Mouse (Mus musculus) CH12.LX (cell line): ENCODE data around the gene Ttll11. TPM values are rescaled to one million over a fixed set of nuclear protein-coding genes. Genes with fewer than 3 reads are reported as not detected.

Source experiments
- DNase-seq: peaks from one replicate; pipeline ENCODE4 v3.0.0-alpha.2; 2013; ENCODE audit errors: extremely low read depth
- H3K27ac ChIP-seq: 2 replicates; pipeline ENCODE4 v1.5.1; 2012; ENCODE audit warnings: low read depth, mild to moderate bottlenecking, control low read depth, moderate library complexity; ENCODE audit not compliant: insufficient read depth
- H3K27me3 ChIP-seq: replicated peaks from 2 replicates; pipeline ENCODE3; 2012; ENCODE audit warnings: inconsistent platforms
- H3K36me3 ChIP-seq, 2 experiments: replicated peaks in 1 of 2; 2 replicates each; pipeline versions ENCODE3 to v1.6.1; 2012; ENCODE audit warnings: inconsistent platforms in 1 of 2, low read length in 1 of 2, mild to moderate bottlenecking in 1 of 2, mixed read lengths in 1 of 2, moderate library complexity in 1 of 2; ENCODE audit not compliant: control insufficient read depth in 1 of 2, insufficient read depth in 1 of 2
- H3K4me1 ChIP-seq, 2 experiments: 2 replicates each; pipeline ENCODE4 v1.6.1; 2012; ENCODE audit warnings: inconsistent platforms in 1 of 2, moderate library complexity in 1 of 2; ENCODE audit not compliant: insufficient read depth in 2 of 2, control insufficient read depth in 1 of 2
- H3K4me2 ChIP-seq: 2 replicates; pipeline ENCODE4 v1.6.1; 2012; ENCODE audit warnings: low read depth, mild to moderate bottlenecking, control low read depth; ENCODE audit not compliant: poor library complexity, insufficient read depth, severe bottlenecking
- H3K4me3 ChIP-seq, 3 experiments: fragments of 150-350 bp in 1 of 3; sonication (generic) in 1 of 3; replicated peaks in 1 of 3; 2 replicates each; pipeline versions ENCODE3 to v1.5.1; 2011 to 2012; ENCODE audit warnings: low read depth in 2 of 3, low read length in 2 of 3, mild to moderate bottlenecking in 2 of 3, moderate library complexity in 2 of 3, control low read depth in 1 of 3, improper control_type of control experiment in 1 of 3, inconsistent platforms in 1 of 3, mixed read lengths in 1 of 3; ENCODE audit not compliant: poor library complexity in 1 of 3
- H3K79me2 ChIP-seq: replicated peaks from 2 replicates; pipeline ENCODE4 v1.6.1; 2012; ENCODE audit warnings: mild to moderate bottlenecking, moderate library complexity; ENCODE audit not compliant: control insufficient read depth, poor library complexity, insufficient read depth, severe bottlenecking; ENCODE audit errors: extremely low read depth
- H3K9ac ChIP-seq: 2 replicates; pipeline ENCODE4 v1.6.1; 2012; ENCODE audit warnings: low read depth, mild to moderate bottlenecking, control low read depth, moderate library complexity; ENCODE audit not compliant: insufficient read depth
- H3K9me3 ChIP-seq: replicated peaks from 2 replicates; pipeline ENCODE3; 2012; ENCODE audit warnings: low read length, inconsistent platforms, mixed read lengths
- BHLHE40 ChIP-seq: IDR thresholded peaks from 2 replicates; pipeline ENCODE4 v1.6.1; 2011; ENCODE audit warnings: mild to moderate bottlenecking, low read depth, low read length, improper control_type of control experiment
- CHD1 ChIP-seq: IDR thresholded peaks from 2 replicates; pipeline ENCODE4 v1.6.1; 2012; ENCODE audit warnings: low read depth, low read length, improper control_type of control experiment, inconsistent platforms
- E2F4 ChIP-seq: IDR thresholded peaks from 2 replicates; pipeline ENCODE4 v1.6.1; 2011; ENCODE audit warnings: low read depth, low read length, improper control_type of control experiment; ENCODE audit not compliant: insufficient replicate concordance
- ELF1 ChIP-seq: IDR thresholded peaks from 2 replicates; pipeline ENCODE4 v1.6.1; 2014; ENCODE audit warnings: low read depth, mild to moderate bottlenecking, inconsistent platforms, low read length, improper control_type of control experiment
- GABPA ChIP-seq: IDR thresholded peaks from 2 replicates; pipeline ENCODE4 v1.6.1; 2012; ENCODE audit warnings: low read depth, low read length, improper control_type of control experiment, inconsistent platforms; ENCODE audit not compliant: insufficient replicate concordance
- HCFC1 ChIP-seq: IDR thresholded peaks from 2 replicates; pipeline ENCODE4 v1.6.1; 2012; ENCODE audit warnings: low read depth, mild to moderate bottlenecking, inconsistent platforms, low read length, improper control_type of control experiment
- IRF4 ChIP-seq: IDR thresholded peaks from 2 replicates; pipeline ENCODE4 v1.6.1; 2014; ENCODE audit warnings: low read depth, mild to moderate bottlenecking, inconsistent platforms, low read length, improper control_type of control experiment
- JUND ChIP-seq: conservative IDR thresholded peaks from 2 replicates; pipeline ENCODE4 v1.6.1; 2011; ENCODE audit warnings: low read depth, low read length, improper control_type of control experiment
- MAX ChIP-seq: IDR thresholded peaks from 2 replicates; pipeline ENCODE4 v1.6.1; 2011; ENCODE audit warnings: low read length, improper control_type of control experiment
- MAZ ChIP-seq: IDR thresholded peaks from 2 replicates; pipeline ENCODE4 v1.6.1; 2012; ENCODE audit warnings: low read depth, mild to moderate bottlenecking, inconsistent platforms, low read length, improper control_type of control experiment, moderate library complexity
- MEF2A ChIP-seq: IDR thresholded peaks from 2 replicates; pipeline ENCODE4 v1.6.1; 2014; ENCODE audit warnings: low read depth, mild to moderate bottlenecking, inconsistent platforms, low read length, improper control_type of control experiment, borderline replicate concordance
- MXI1 ChIP-seq: IDR thresholded peaks from 2 replicates; pipeline ENCODE4 v1.6.1; 2011; ENCODE audit warnings: mild to moderate bottlenecking, low read depth, low read length, improper control_type of control experiment
- MYC ChIP-seq: IDR thresholded peaks from 2 replicates; pipeline ENCODE4 v1.6.1; 2011; ENCODE audit warnings: low read depth, mild to moderate bottlenecking, improper control_type of control experiment, low read length
- PAX5 ChIP-seq: IDR thresholded peaks from 2 replicates; pipeline ENCODE4 v1.6.1; 2012; ENCODE audit warnings: low read length, inconsistent platforms, mixed read lengths
- POLR2A ChIP-seq: IDR thresholded peaks from 2 replicates; pipeline ENCODE4 v1.6.1; 2011; ENCODE audit warnings: low read depth, mild to moderate bottlenecking, improper control_type of control experiment, low read length
- POLR2AphosphoS2 ChIP-seq: IDR thresholded peaks from 2 replicates; pipeline ENCODE4 v1.6.1; 2011; ENCODE audit warnings: low read depth, low read length, improper control_type of control experiment
- RCOR1 ChIP-seq: conservative IDR thresholded peaks from 2 replicates; pipeline ENCODE4 v1.6.1; 2012; ENCODE audit warnings: low read depth, mild to moderate bottlenecking, inconsistent platforms, low read length, improper control_type of control experiment
- SMC3 ChIP-seq: IDR thresholded peaks from 2 replicates; pipeline ENCODE4 v1.6.1; 2011; ENCODE audit warnings: low read depth, low read length, improper control_type of control experiment
- TBP ChIP-seq: conservative IDR thresholded peaks from 2 replicates; pipeline ENCODE4 v1.6.1; 2011; ENCODE audit warnings: low read depth, low read length, improper control_type of control experiment
- TCF12 ChIP-seq: IDR thresholded peaks from 2 replicates; pipeline ENCODE4 v1.6.1; 2014; ENCODE audit warnings: low read depth, mild to moderate bottlenecking, inconsistent platforms, low read length, improper control_type of control experiment
- UBTF ChIP-seq: IDR thresholded peaks from 2 replicates; pipeline ENCODE4 v1.6.1; 2012; ENCODE audit warnings: low read depth, mild to moderate bottlenecking, inconsistent platforms, low read length, improper control_type of control experiment, moderate library complexity
- ZKSCAN1 ChIP-seq: IDR thresholded peaks from 2 replicates; pipeline ENCODE4 v1.6.1; 2012; ENCODE audit warnings: low read depth, inconsistent platforms, low read length, improper control_type of control experiment, borderline replicate concordance
- ZMIZ1 ChIP-seq: IDR thresholded peaks from 2 replicates; pipeline ENCODE4 v1.6.1; 2012; ENCODE audit warnings: low read depth, mild to moderate bottlenecking, inconsistent platforms, low read length, improper control_type of control experiment
- dilution Hi-C: fragments of 300-500 bp; cut with MboI; formaldehyde crosslinking; loops from 2 replicates; pipeline ENCODE4 v1.14.3; 2020; ENCODE audit warnings: low sequenced_read_pairs; ENCODE audit not compliant: extremely low pct_unique_long_range_greater_than_20kb, extremely low pct_ligation_motif_present
- in situ Hi-C: fragments of 300-500 bp; cut with MboI; formaldehyde crosslinking; loops from 3 replicates; pipeline ENCODE4 v1.14.3; 2019; ENCODE audit warnings: low sequenced_read_pairs, low pct_ligation_motif_present, low pct_unique_long_range_greater_than_20kb, mixed read lengths
- polyA plus RNA-seq: library from polyadenylated mRNA; unstranded; fragments of >175 nt; gene quantifications from 2 replicates; pipeline ENCODE4 v1.2.1, GENCODE M21; 2012; ENCODE audit warnings: low read depth; ENCODE audit not compliant: insufficient read length
- total RNA-seq, 2 experiments: library from RNA; depleted of rRNA; stranded (reverse); fragments of 300-350 nt in 1 of 2; fragments of >200 nt in 1 of 2; gene quantifications; 2 replicates each; pipeline ENCODE4 v1.2.3; 2012 to 2014

The Ttll11 gene
- total and polyA plus RNA-seq, 3 experiments = 0.04 to 0.31 (median 0.11) TPM

- in situ Hi-C loops = no loop called here
- dilution Hi-C loops = no loop called here
- Histone ChIP-seq H3K9ac (no peak overlapping the region), H3K9me3 (no peaks in the 10 kb centered on the region), H3K79me2 (no peaks in the 10 kb centered on the region), H3K4me1 (peaks cover 3 to 28% of the 10 kb centered on the region in 2 experiments), H3K27ac (no peak overlapping the region), H3K36me3 (no peaks in the 10 kb centered on the region), H3K4me2 (no peak overlapping the region), H3K4me3 (no peak overlapping the region), H3K27me3 (no peaks in the 10 kb centered on the region)
- TF ChIP-seq MXI1 = no peak
- no peak for TF ChIP-seq ELF1
- no peak for TF ChIP-seq POLR2AphosphoS2
- TF ChIP-seq CHD1 = no peak
- no peak for TF ChIP-seq MAZ
- no peak for TF ChIP-seq ZKSCAN1
- no peak for TF ChIP-seq JUND
- no peak for TF ChIP-seq TCF12
- no peak for TF ChIP-seq MEF2A
- no peak for TF ChIP-seq MAX
- TF ChIP-seq RCOR1 = no peak
- no peak for DNase-seq
Observed at GRCm38 (mm10) chr2:35747371-35748035, 232.2 kb downstream of the Ttll11 start.

GRCm38 (mm10) chr2:35746638-35747037, 233.1 kb downstream of the Ttll11 start:
- no peak for TF ChIP-seq UBTF
- no peak for TF ChIP-seq ZMIZ1
- TF ChIP-seq MYC = no peak
- TF ChIP-seq JUND = no peak
- no peak for TF ChIP-seq E2F4
- TF ChIP-seq GABPA = no peak
- no peak for TF ChIP-seq BHLHE40
- no peak for TF ChIP-seq POLR2AphosphoS2
- TF ChIP-seq HCFC1 = no peak
- no peak for TF ChIP-seq POLR2A
- no peak for TF ChIP-seq IRF4
- no peak for TF ChIP-seq TBP
- TF ChIP-seq PAX5 = no peak
- no peak for TF ChIP-seq MAZ
- no peak for TF ChIP-seq MEF2A
- TF ChIP-seq SMC3 = no peak
- TF ChIP-seq TCF12 = no peak
- H3K36me3 ChIP-seq = no peaks in the 10 kb centered on the region
- dilution Hi-C loops = no loop called here
- H3K79me2 ChIP-seq = no peaks in the 10 kb centered on the region
- DNase-seq = no peak
- H3K9me3 ChIP-seq = no peaks in the 10 kb centered on the region
- no peak overlapping the region for H3K4me2 ChIP-seq
- H3K9ac ChIP-seq = no peak overlapping the region
- in situ Hi-C loops = no loop called here
- no peak overlapping the region for H3K27ac ChIP-seq
- H3K27me3 ChIP-seq = no peaks in the 10 kb centered on the region
- H3K4me1 ChIP-seq = peaks cover 3 to 26% of the 10 kb centered on the region in 2 experiments
- no peak overlapping the region for H3K4me3 ChIP-seq
